Mouse (Mus musculus) heart, adult 2 months (tissue): ENCODE results near the gene Ngf. TPM values are rescaled to one million over a fixed set of nuclear protein-coding genes. Genes with fewer than 3 reads are reported as not detected.

ENCODE experiments used
- DNase-seq, 2 experiments: peaks; one replicate each; pipeline ENCODE4 v3.0.0; 2021
- H3K27ac ChIP-seq: fragments of 200-600 bp; 2 replicates; pipeline ENCODE4 v1.8.1; 2022
- H3K27me3 ChIP-seq: fragments of 200-500 bp; 2 replicates; pipeline ENCODE4 v1.6.1; 2012; ENCODE audit warnings: mild to moderate bottlenecking, low read length, inconsistent platforms, mixed read lengths; ENCODE audit not compliant: control insufficient read depth, insufficient read depth
- H3K36me3 ChIP-seq: fragments of 200-500 bp; 2 replicates; pipeline ENCODE4 v1.6.1; 2012; ENCODE audit warnings: low read length, inconsistent platforms; ENCODE audit not compliant: control insufficient read depth, insufficient read depth
- H3K4me1 ChIP-seq: fragments of 200-500 bp; 2 replicates; pipeline ENCODE4 v1.6.1; 2011; ENCODE audit warnings: low read length; ENCODE audit not compliant: control insufficient read depth, insufficient read depth
- H3K4me3 ChIP-seq: fragments of 200-600 bp; 2 replicates; pipeline ENCODE4 v1.8.1; 2022
- H3K79me2 ChIP-seq: fragments of 200-500 bp; replicated peaks from 2 replicates; pipeline ENCODE4 v1.6.1; 2012; ENCODE audit warnings: mild to moderate bottlenecking, inconsistent platforms, low read length, moderate library complexity, mixed read lengths; ENCODE audit not compliant: control insufficient read depth, insufficient read depth
- H3K9ac ChIP-seq: fragments of 200-500 bp; 2 replicates; pipeline ENCODE4 v1.6.1; 2012; ENCODE audit warnings: low read depth, mild to moderate bottlenecking, control low read depth, inconsistent platforms, low read length, mixed read lengths
- CTCF ChIP-seq: fragments of 200-600 bp; IDR thresholded peaks from 2 replicates; pipeline ENCODE4 v1.8.1; 2022; ENCODE audit warnings: antibody characterized with exemption, mild to moderate bottlenecking, moderate library complexity
- EP300 ChIP-seq: fragments of 200-500 bp; IDR thresholded peaks from 2 replicates; pipeline ENCODE4 v1.6.1; 2011; ENCODE audit warnings: low read depth, low read length, control low read depth; ENCODE audit not compliant: insufficient read depth
- POLR2A ChIP-seq: fragments of 200-500 bp; IDR thresholded peaks from 2 replicates; pipeline ENCODE4 v1.6.1; 2011; ENCODE audit warnings: mild to moderate bottlenecking, low read depth, low read length, control low read depth; ENCODE audit not compliant: insufficient read depth
- WGBS: fragments of 180-500 bp; shearing (Covaris S2); methylation state at CpG from one replicate; pipeline ENCODE4 v1.1.7; 2018; 5-methylcytosine and 5-hydroxymethylcytosine counted together
- intact Hi-C: fragments of 180-260 bp; cut with DNase I; formaldehyde crosslinking; loops from one replicate; pipeline ENCODE4 v1.15.1; 2025
- polyA plus RNA-seq: library from polyadenylated mRNA; depleted of rRNA; stranded (reverse); fragments of >200 nt; gene quantifications from 2 replicates; pipeline ENCODE4 v1.2.3, GENCODE M21; 2012
- total RNA-seq, 2 experiments: library from RNA; stranded (reverse); gene quantifications; 2 replicates each; pipeline ENCODE4 v1.2.3; 2021

Ngf gene
- total and polyA plus RNA-seq, 3 experiments = 5.1 to 17.1 (median 6.1) TPM

DNA sequence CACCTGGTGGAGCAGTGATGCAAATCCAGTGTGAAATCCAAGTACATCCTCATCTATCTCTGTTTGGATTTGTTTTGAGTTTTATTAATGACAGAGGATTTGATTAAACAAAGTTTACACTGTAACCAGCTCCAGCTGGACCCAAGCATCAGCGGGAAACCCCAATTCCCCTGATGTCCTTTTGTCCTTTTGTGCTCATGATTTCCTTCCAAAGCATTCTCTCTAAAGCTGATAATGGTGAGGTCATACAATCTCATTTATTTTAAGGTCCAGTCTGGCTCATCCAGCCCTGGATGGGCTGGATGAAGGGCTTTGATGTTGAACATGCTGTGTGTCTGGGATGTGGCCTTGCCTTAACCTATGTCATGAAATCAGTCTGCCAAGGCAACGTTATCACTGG lies 30.3 kb downstream of the Ngf start:
- Histone ChIP-seq H3K79me2 (no peaks in the 10 kb centered on the region), H3K27me3 (no peaks in the 10 kb centered on the region), H3K4me1 (peaks cover 3% of the 10 kb centered on the region), H3K27ac (no peak overlapping the region), H3K36me3 (no peaks in the 10 kb centered on the region; the same call in 1 of the 2 replicates), H3K9ac (no peak overlapping the region), H3K4me3 (no peak overlapping the region)
- WGBS = 46% methylated on average over 2 of the region's 2 CpGs
- no peak for DNase-seq
- intact Hi-C loops = no loop called here
- TF ChIP-seq CTCF (no peak), EP300 (no peak), POLR2A (no peak)

DNA sequence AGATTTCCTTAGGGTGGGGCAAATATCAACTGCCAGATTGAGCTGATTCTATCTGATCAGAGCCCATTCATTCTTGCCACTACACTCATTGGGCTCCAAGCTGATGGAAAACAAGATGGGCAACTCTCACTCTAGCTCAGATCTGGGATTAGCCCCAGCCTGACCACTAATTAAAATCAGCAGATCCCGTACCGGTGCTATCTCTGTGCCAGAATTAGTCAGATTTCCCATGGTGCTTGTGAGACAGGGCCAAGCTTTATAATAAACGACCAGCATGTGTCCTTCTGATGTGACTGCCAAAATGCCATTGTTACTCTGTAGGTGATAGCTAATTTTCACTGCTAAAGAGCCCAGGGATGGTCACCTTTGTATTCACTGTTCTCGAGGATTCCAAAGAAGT lies 31.5 kb downstream of the Ngf start:
- Histone ChIP-seq H3K4me3 (no peak overlapping the region), H3K9ac (no peak overlapping the region), H3K79me2 (no peaks in the 10 kb centered on the region), H3K36me3 (no peaks in the 10 kb centered on the region; the same call in 1 of the 2 replicates), H3K27me3 (no peaks in the 10 kb centered on the region), H3K4me1 (peaks cover 3% of the 10 kb centered on the region), H3K27ac (no peak overlapping the region)
- intact Hi-C loops = no loop called here
- DNase-seq = no peak
- TF ChIP-seq POLR2A (no peak), CTCF (no peak), EP300 (no peak)
- 59% methylated on average over 4 of the region's 4 CpGs for WGBS

DNA sequence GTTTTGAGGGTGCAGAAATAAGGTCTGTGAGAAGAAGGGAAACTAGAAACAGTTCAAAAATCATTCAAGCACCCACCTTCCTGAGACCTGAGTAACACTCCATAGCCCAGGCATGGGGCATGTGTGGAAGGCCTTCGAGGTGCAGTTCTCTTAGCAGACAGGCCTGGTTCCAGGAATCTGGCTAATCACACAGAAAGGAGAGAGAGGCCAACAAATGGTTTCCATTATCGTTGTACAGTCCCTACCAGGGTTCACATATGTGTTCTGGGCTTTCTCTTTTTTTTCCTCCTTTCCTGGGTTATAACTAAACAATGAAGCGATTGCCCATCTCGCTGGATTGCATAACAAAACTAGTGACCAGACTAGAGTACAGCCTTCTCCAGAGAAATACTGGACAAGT lies 35.4 kb downstream of the Ngf start:
- Histone ChIP-seq H3K4me3 (no peak overlapping the region), H3K79me2 (no peaks in the 10 kb centered on the region), H3K36me3 (no peaks in the 10 kb centered on the region; the same call in 1 of the 2 replicates), H3K9ac (no peak overlapping the region), H3K4me1 (peaks cover 3% of the 10 kb centered on the region), H3K27me3 (no peaks in the 10 kb centered on the region), H3K27ac (no peak overlapping the region)
- TF ChIP-seq CTCF (no peak), EP300 (no peak), POLR2A (no peak)
- DNase-seq = no peak
- 75% methylated on average over 4 of the region's 4 CpGs for WGBS
- intact Hi-C loops = no loop called here

DNA sequence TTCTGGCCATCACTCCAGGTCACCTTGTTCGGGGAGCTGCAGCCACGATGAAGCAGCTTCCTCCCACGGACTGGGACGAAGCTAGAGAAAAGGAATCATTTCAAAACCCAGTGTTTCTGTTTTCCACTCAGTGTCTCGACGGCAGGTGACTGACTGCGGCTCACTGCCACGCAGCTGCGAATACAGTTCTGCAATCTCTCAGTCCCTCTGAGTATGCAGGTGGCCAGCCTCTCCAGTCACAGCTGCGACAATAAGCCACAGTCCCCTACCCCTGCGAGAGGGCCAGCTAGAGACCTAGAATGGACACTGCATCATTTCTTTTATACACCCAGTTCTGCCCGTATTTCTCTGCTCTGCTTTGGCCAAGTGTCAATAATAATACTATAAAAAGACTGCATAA lies 36.3 kb downstream of the Ngf start:
- Histone ChIP-seq H3K36me3 (no peaks in the 10 kb centered on the region), H3K79me2 (no peaks in the 10 kb centered on the region), H3K4me1 (peaks cover 1% of the 10 kb centered on the region; the same call in 1 of the 2 replicates), H3K27ac (no peak overlapping the region), H3K27me3 (no peaks in the 10 kb centered on the region), H3K9ac (no peak overlapping the region), H3K4me3 (no peak overlapping the region)
- WGBS = 60% methylated on average over 12 of the region's 12 CpGs
- TF ChIP-seq CTCF (no peak), EP300 (no peak), POLR2A (no peak)
- no peak for DNase-seq
- intact Hi-C loops = no loop called here

DNA sequence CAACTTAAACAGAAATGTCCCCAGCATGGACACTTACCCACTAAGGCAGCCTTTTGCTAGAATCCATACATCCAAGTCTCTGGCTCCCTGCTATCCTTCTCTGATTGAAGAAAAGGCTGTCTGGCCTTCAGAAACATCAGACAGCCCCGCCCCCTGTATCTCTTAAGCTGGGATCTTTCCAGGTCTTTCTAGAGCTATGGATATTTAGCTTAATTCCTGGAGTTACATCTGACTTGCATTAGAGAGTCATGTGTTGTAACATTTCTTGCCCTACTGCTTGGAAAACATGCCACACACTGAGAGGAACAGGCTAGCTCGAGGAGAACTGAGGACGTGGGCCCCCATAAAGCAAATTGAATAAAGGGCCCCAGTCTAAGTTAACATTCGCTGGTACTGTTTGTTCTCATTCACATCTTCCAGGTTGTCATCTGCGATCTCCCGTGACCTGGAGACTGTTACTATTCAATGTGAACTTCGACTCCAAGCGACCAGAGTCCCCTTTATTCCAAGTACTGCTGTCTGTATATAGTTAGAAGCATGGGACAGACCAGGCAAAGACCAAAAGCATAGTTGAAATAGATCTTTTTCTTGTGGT lies 38.0 kb downstream of the Ngf start:
- intact Hi-C loops = no loop called here
- no peaks in the 10 kb centered on the region; the same call in 1 of the 2 replicates for H3K4me1 ChIP-seq
- WGBS = 87% methylated on average over 8 of the region's 8 CpGs
- H3K36me3 ChIP-seq = no peaks in the 10 kb centered on the region
- no peak overlapping the region for H3K9ac ChIP-seq
- no peaks in the 10 kb centered on the region for H3K27me3 ChIP-seq
- H3K27ac ChIP-seq = no peak overlapping the region
- no peaks in the 10 kb centered on the region for H3K79me2 ChIP-seq
- TF ChIP-seq EP300 (no peak), POLR2A (no peak), CTCF (no peak)
- no peak for DNase-seq
- H3K4me3 ChIP-seq = no peak overlapping the region

DNA sequence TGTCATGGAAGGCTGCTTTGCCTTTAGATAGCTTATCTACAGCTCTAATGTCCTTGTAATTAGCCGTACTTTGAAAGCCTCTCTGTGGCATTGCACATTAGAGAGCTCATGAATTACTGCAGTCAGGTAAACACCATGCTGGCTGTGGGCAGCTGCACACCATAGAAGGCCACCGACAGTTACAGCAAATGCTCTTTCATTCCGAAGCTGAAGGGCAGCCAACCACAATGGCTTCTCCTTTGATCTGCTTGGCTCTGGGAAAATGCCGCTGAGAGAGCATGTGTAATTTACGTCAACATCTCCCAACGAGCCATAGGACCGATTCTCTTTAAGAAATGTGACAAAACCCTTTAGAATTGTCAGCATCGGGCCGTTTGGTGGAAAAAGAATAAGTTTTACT lies 38.7 kb downstream of the Ngf start:
- DNase-seq = no peak
- no peak overlapping the region for H3K4me3 ChIP-seq
- no peaks in the 10 kb centered on the region for H3K27me3 ChIP-seq
- intact Hi-C loops = no loop called here
- no peak overlapping the region for H3K9ac ChIP-seq
- no peak overlapping the region for H3K27ac ChIP-seq
- 70% methylated on average over 9 of the region's 9 CpGs for WGBS
- no peaks in the 10 kb centered on the region; the same call in 1 of the 2 replicates for H3K4me1 ChIP-seq
- no peak for TF ChIP-seq CTCF
- no peak for TF ChIP-seq POLR2A
- TF ChIP-seq EP300 = no peak
- H3K79me2 ChIP-seq = no peaks in the 10 kb centered on the region
- no peaks in the 10 kb centered on the region for H3K36me3 ChIP-seq
